Mouse (Mus musculus) heart, adult 2 months (tissue): Measurements from ENCODE around the gene Ptpre.
"Not testable (repeated sequence)": the region's sequence is repeated elsewhere in the genome, so short reads cannot be mapped to it uniquely, and the experiment has no call there.

Experiments
- CTCF ChIP-seq: fragments of 200-600 bp; IDR thresholded peaks from 2 replicates; pipeline ENCODE4 v1.8.1; 2022; ENCODE audit warnings: antibody characterized with exemption, mild to moderate bottlenecking, moderate library complexity
- EP300 ChIP-seq: fragments of 200-500 bp; IDR thresholded peaks from 2 replicates; pipeline ENCODE4 v1.6.1; 2011; ENCODE audit warnings: low read depth, low read length, control low read depth; ENCODE audit not compliant: insufficient read depth
- POLR2A ChIP-seq: fragments of 200-500 bp; IDR thresholded peaks from 2 replicates; pipeline ENCODE4 v1.6.1; 2011; ENCODE audit warnings: mild to moderate bottlenecking, low read depth, low read length, control low read depth; ENCODE audit not compliant: insufficient read depth

GRCm38 (mm10) chr7:135575319-135576069 is 38.2 kb downstream of the Ptpre start:
- TF ChIP-seq POLR2A, CTCF, EP300: not testable (repeated sequence)
